Mouse (Mus musculus): ENCODE results near the gene Sccpdh. TPM values are rescaled to one million over a fixed set of nuclear protein-coding genes. Genes with fewer than 3 reads are reported as not detected.
"Not testable (repeated sequence)": the region's sequence is repeated elsewhere in the genome, so short reads cannot be mapped to it uniquely, and the experiment has no call there.

Sccpdh gene
- polyA plus RNA-seq, 1 experiment = 38.8 TPM

- H3K4me1 ChIP-seq (ENCODE audit: control insufficient read depth, insufficient read depth, low read length) = no peaks in the 10 kb centered on the region
- TF ChIP-seq POLR2A (IDR thresholded peaks at IDR 0.05; ENCODE audit: low read depth, low read length) (no peak), CTCF (IDR thresholded peaks at IDR 0.05; ENCODE audit: borderline replicate concordance, insufficient read depth, low read length) (no peak)
- H3K4me3 ChIP-seq (ENCODE audit: insufficient read depth, low read length) = no peak overlapping the region
- H3K27ac ChIP-seq (ENCODE audit: insufficient read depth, low read length) = no peak overlapping the region
These were observed 33.9 kb upstream of the Sccpdh start for GRCm38 (mm10) chr1:179634159-179634558.

GRCm38 (mm10) chr1:179642726-179643125 is 25.3 kb upstream of the Sccpdh start:
- Histone ChIP-seq H3K27ac (ENCODE audit: insufficient read depth, low read length) (no peak overlapping the region), H3K4me1 (ENCODE audit: control insufficient read depth, insufficient read depth, low read length) (no peaks in the 10 kb centered on the region), H3K4me3 (ENCODE audit: insufficient read depth, low read length) (no peak overlapping the region)
- TF ChIP-seq CTCF (IDR thresholded peaks at IDR 0.05; ENCODE audit: borderline replicate concordance, insufficient read depth, low read length) = no peak
- no peak for TF ChIP-seq POLR2A (IDR thresholded peaks at IDR 0.05; ENCODE audit: low read depth, low read length)

GRCm38 (mm10) chr1:179644151-179644550 is 23.9 kb upstream of the Sccpdh start:
- H3K4me1 ChIP-seq (ENCODE audit: control insufficient read depth, insufficient read depth, low read length) = no peaks in the 10 kb centered on the region
- no peak overlapping the region for H3K27ac ChIP-seq (ENCODE audit: insufficient read depth, low read length)
- H3K4me3 ChIP-seq (ENCODE audit: insufficient read depth, low read length) = no peak overlapping the region
- TF ChIP-seq POLR2A (IDR thresholded peaks at IDR 0.05; ENCODE audit: low read depth, low read length) (no peak), CTCF (IDR thresholded peaks at IDR 0.05; ENCODE audit: borderline replicate concordance, insufficient read depth, low read length) (no peak)

- TF ChIP-seq POLR2A (IDR thresholded peaks at IDR 0.05; ENCODE audit: low read depth, low read length) (no peak), CTCF (IDR thresholded peaks at IDR 0.05; ENCODE audit: borderline replicate concordance, insufficient read depth, low read length) (peak; percentile 45; the same call in 1 of the 2 replicates)
- no peak overlapping the region for H3K27ac ChIP-seq (ENCODE audit: insufficient read depth, low read length)
- H3K4me3 ChIP-seq (ENCODE audit: insufficient read depth, low read length) = no peak overlapping the region
- no peaks in the 10 kb centered on the region for H3K4me1 ChIP-seq (ENCODE audit: control insufficient read depth, insufficient read depth, low read length)
These were observed 22.7 kb upstream of the Sccpdh start for GRCm38 (mm10) chr1:179645101-179645979.

GRCm38 (mm10) chr1:179645980-179646268 is 22.1 kb upstream of the Sccpdh start:
- TF ChIP-seq POLR2A (IDR thresholded peaks at IDR 0.05; ENCODE audit: low read depth, low read length) (peak; percentile 44; the same call in 1 of the 2 replicates), CTCF (IDR thresholded peaks at IDR 0.05; ENCODE audit: borderline replicate concordance, insufficient read depth, low read length) (no peak)
- no peak overlapping the region for H3K4me3 ChIP-seq (ENCODE audit: insufficient read depth, low read length)
- no peak overlapping the region for H3K27ac ChIP-seq (ENCODE audit: insufficient read depth, low read length)
- H3K4me1 ChIP-seq (ENCODE audit: control insufficient read depth, insufficient read depth, low read length) = no peaks in the 10 kb centered on the region

GRCm38 (mm10) chr1:179648678-179649077 is 19.3 kb upstream of the Sccpdh start:
- H3K4me1 ChIP-seq (ENCODE audit: control insufficient read depth, insufficient read depth, low read length); H3K4me3 ChIP-seq (ENCODE audit: insufficient read depth, low read length); H3K27ac ChIP-seq (ENCODE audit: insufficient read depth, low read length): not testable (repeated sequence)

- H3K4me1 ChIP-seq (ENCODE audit: control insufficient read depth, insufficient read depth, low read length) = no peaks in the 10 kb centered on the region
- TF ChIP-seq POLR2A (IDR thresholded peaks at IDR 0.05; ENCODE audit: low read depth, low read length) (no peak), CTCF (IDR thresholded peaks at IDR 0.05; ENCODE audit: borderline replicate concordance, insufficient read depth, low read length) (no peak)
These were observed 18.7 kb upstream of the Sccpdh start for GRCm38 (mm10) chr1:179649324-179649723.

GRCm38 (mm10) chr1:179650284-179650683 is 17.7 kb upstream of the Sccpdh start:
- H3K4me1 ChIP-seq (ENCODE audit: control insufficient read depth, insufficient read depth, low read length) = no peaks in the 10 kb centered on the region
- TF ChIP-seq POLR2A (IDR thresholded peaks at IDR 0.05; ENCODE audit: low read depth, low read length) (no peak), CTCF (IDR thresholded peaks at IDR 0.05; ENCODE audit: borderline replicate concordance, insufficient read depth, low read length) (no peak)
- H3K27ac ChIP-seq (ENCODE audit: insufficient read depth, low read length) = no peak overlapping the region
- H3K4me3 ChIP-seq (ENCODE audit: insufficient read depth, low read length) = no peak overlapping the region

More at GRCm38 (mm10) chr1:179649324-179649723, 18.7 kb upstream of the Sccpdh start:
- no peak overlapping the region for H3K4me3 ChIP-seq (ENCODE audit: insufficient read depth, low read length)
- H3K27ac ChIP-seq (ENCODE audit: insufficient read depth, low read length) = no peak overlapping the region

- no peak for TF ChIP-seq POLR2A (IDR thresholded peaks at IDR 0.05; ENCODE audit: low read depth, low read length)
- no peak for TF ChIP-seq CTCF (IDR thresholded peaks at IDR 0.05; ENCODE audit: borderline replicate concordance, insufficient read depth, low read length)
- Histone ChIP-seq H3K4me1 (ENCODE audit: control insufficient read depth, insufficient read depth, low read length) (no peaks in the 10 kb centered on the region), H3K4me3 (ENCODE audit: insufficient read depth, low read length) (no peak overlapping the region), H3K27ac (ENCODE audit: insufficient read depth, low read length) (no peak overlapping the region)
These were observed 16.8 kb upstream of the Sccpdh start for GRCm38 (mm10) chr1:179651224-179651623.

- Histone ChIP-seq H3K27ac (ENCODE audit: insufficient read depth, low read length) (no peak overlapping the region), H3K4me3 (ENCODE audit: insufficient read depth, low read length) (no peak overlapping the region)
These were observed 4.9 kb upstream of the Sccpdh start for GRCm38 (mm10) chr1:179663065-179663464.

More at GRCm38 (mm10) chr1:179663065-179663464, 4.9 kb upstream of the Sccpdh start:
- no peaks in the 10 kb centered on the region for H3K4me1 ChIP-seq (ENCODE audit: control insufficient read depth, insufficient read depth, low read length)
- TF ChIP-seq CTCF (IDR thresholded peaks at IDR 0.05; ENCODE audit: borderline replicate concordance, insufficient read depth, low read length) (no peak), POLR2A (IDR thresholded peaks at IDR 0.05; ENCODE audit: low read depth, low read length) (no peak)

All from embryonic fibroblast, embryonic 13.5 days (primary cell).